Mouse (Mus musculus): ENCODE data around the gene B2m.

The B2m gene

DNA sequence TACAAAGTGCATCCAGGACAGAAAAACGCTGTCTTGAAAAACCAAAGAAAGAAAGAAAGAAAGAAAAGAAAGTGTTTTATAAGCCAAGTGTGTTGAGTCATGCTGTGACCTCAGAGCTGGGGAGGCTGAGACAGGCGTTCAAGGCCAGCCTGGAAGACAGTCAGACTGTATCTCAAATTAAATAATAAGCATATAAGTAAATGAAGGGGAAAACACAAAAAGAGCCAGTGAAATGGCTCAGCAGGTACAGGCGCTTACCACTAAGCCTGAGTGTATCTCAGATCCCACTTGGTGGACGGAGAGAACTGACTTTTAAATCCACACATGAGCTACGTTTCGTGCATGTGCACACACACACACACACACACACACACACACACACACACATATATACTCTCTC is 1.8 kb downstream of the B2m start:
- no peak for DNase-seq (ENCODE audit: extremely low read depth, low read depth)

DNA sequence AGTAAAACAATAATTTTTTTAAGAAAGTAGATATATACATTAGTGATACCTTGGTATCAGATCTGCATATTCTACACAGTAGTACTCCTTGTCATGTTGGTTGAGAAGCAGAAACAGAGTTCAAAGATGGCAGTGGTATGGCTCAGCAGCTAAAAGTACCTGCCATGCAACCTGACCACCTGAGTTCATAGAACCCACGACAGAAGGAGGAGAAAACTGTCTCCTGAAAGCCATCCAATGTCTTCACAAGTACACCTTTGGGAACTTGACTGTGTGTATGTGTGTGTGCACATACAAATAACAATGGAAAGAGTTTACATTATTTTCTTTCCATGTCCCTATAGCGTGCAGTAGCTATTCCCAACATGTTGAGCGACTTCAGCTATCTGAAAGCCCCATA is 2.2 kb downstream of the B2m start:
- DNase-seq (ENCODE audit: extremely low read depth, low read depth) = no peak

DNA sequence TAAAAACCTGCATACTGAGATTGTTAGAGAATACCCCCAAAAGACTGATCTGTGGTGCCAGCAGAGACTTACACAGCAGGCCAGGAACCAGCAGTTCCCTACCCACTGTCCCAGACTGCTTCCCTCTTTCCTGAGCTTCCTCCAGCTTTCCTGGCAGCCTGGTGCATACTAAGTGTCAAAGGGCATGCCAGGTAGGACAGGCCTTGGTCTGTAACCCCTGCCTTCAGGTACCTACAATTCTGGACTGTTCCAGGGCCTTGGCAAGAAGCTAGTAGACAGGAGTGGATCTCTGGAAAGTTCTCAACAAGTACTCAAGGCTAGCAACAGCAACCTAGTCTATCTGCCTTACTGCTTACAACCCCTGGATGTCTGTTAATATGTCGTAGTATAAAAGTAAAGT is 3.7 kb downstream of the B2m start:
- DNase-seq (ENCODE audit: extremely low read depth, low read depth) = no peak

DNA sequence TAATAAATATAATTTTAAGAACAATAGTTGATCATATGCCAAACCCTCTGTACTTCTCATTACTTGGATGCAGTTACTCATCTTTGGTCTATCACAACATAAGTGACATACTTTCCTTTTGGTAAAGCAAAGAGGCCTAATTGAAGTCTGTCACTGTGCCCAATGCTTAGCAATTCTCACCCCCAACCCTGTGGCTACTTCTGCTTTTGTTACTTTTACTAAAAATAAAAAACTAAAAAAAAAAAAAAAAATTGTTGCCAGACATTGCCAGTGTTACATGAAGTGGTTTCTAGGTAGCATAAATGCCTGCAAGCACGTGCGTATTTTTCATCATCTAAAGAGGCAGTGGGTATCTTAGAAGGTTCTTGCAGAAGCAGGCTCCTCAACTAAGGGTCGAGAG is 5.4 kb downstream of the B2m start:
- no peak for DNase-seq (ENCODE audit: extremely low read depth, low read depth)

DNA sequence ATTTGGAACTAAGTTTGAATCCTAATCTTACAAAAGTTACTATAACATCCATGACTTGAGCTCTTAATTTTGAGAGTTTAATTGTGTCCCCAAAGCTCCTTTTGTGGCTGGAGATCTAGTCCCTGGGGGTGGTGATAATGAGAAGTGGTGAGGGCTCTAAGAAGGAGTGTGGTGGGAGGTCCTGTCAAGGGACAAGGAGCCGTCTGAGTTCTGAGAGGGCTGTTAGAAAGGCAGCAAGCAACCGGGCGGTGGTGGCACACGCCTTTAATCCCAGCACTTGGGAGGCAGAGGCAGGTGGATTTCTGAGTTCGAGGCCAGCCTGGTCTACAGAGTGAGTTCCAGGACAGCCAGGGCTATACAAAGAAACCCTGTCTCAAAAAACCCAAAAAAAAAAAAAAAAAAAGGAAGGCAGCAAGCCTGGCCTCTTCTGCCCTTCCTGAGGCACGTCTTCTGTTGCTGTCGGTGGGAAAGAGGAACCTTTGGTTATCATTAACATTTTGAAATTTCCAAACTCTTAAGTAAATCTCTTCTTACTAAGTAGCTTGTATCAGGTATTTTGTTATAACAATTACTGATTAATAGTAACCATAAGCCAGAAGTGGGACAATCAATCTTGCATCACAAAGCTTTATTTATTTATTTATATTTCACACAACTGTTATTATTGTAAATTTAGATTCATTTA is 6.3 kb downstream of the B2m start:
- DNase-seq (ENCODE audit: extremely low read depth, low read depth) = peak; percentile 54

DNA sequence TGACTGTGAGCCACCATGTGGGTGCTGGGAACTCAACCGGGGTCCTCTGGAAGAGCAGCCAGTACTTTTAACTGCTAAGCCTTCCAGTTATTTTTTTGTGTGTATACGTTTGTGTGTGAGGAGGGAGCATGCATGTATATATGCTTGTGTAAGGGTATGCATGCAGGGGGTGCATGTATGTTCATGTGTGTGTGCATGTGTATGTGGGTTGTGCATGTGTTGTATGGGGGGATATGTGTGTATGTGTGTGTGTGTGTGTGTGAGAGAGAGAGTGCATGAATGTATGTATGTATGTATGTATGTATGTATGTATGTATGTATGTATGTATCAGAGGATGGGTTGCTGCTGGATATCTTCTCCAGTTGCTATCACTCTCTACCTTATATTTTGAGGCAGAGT is 7.0 kb downstream of the B2m start:
- DNase-seq (ENCODE audit: extremely low read depth, low read depth) = no peak

DNA sequence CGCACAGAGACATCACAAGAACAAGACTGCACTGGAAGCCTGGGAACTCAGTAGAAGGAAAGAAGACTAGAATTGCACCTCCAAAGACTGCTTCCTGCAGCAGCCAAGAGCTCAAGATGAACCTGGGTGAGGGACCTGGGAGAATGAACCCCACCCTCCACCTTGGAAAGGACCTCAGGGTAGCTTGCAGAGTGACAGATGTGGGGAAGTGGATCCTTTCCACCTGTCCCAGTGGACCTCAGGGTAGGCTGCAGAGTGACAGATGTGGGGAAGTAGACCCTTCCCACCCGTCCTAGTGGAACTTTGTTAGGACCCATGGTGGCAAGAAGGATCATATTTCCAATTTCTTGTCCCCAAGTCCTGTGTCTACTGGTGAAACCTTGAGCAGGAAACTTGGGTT is 7.8 kb downstream of the B2m start:
- no peak for DNase-seq (ENCODE audit: extremely low read depth, low read depth)

DNA sequence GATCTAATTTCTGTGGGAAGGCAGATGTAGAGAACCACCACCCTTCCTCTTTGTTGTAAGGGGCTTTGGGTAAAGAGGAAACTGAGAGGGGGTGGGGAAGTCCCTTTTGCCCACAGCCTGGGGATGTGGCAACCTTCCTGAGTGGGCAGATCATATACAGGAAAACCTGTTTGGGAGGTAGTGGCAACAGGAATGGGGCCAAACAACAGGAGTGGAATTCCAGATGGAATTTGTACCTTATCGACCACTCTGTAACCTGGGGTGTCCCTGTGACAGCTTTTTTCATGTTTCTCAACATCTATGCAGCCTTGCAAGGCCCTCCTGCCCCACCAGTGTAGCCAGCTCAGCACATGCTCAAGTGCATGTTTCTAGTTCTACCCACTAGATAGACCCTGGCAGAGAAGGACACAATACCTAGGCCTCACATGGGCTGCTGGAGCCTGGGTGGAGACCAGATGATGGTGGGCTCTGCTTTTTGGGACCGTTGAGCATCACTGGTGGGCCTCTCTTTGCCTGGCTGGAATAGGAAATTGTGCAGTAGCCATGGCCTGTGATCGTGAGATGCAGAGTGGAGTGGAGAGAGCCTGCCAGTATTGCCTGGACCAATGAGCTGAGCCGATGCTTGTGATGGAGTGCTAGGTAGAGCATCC is 8.7 kb downstream of the B2m start:
- DNase-seq (ENCODE audit: extremely low read depth, low read depth) = no peak

DNA sequence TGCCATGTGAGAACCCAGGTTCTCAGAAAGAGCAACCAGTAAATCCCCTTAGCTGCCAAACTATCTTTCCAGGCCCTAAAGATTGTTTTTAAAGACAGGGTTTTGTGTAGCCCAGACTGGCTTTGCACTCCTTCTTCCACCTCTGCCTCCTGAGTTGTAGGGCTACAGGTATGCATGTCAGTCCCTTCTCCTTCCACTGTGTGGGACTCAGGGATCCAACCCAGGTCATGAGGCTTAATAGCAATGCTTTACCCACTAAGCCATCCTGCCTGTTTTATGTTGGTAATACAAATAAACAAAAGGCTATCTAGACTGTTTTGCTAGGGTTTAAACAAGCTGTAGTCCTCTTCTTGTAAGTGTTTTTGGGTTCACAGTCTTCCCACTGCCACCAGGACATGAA is 10.1 kb downstream of the B2m start:
- DNase-seq (ENCODE audit: extremely low read depth, low read depth) = no peak

DNA sequence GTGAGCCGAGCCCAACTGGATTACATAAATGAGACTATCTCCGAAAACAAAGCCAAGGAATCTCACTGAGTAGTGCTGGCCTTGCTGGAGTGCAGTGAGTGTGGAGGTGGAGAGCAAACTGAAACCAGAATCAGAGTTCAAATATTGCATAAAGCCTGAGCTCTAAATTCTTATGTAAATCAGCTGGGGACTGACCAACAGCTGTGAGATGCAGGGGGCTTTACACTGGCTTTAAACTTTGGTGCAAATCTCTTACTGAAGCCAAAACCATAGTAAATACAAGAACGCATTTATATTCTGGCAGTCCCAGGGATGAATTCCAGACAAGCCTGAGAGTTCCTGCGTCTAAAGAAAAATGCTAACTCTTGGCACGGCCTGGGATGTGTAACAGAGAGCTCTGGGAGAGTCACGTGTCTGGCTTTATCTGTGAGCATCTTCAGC is 10.9 kb downstream of the B2m start:
- no peak for DNase-seq (ENCODE audit: extremely low read depth, low read depth)

DNA sequence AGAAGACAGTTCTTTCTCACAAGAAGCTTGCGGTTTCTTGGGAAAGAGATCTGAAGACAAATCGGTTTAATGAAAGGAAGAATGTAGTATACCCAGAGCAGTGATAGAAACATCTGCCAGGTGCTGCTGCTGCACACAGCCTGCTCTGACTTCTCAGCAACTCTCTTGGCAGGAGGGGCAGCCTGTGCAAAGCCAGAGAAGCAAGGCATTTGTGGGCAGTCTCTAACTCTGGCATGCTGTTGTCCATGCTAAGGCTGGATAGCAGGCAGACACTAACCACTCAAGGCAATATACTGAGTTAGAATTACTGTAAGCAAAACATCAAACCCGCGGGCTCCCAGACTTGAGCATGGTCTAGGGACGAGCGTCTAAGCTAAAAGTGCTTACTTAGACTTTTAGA is 12.2 kb downstream of the B2m start:
- DNase-seq (ENCODE audit: extremely low read depth, low read depth) = no peak

DNA sequence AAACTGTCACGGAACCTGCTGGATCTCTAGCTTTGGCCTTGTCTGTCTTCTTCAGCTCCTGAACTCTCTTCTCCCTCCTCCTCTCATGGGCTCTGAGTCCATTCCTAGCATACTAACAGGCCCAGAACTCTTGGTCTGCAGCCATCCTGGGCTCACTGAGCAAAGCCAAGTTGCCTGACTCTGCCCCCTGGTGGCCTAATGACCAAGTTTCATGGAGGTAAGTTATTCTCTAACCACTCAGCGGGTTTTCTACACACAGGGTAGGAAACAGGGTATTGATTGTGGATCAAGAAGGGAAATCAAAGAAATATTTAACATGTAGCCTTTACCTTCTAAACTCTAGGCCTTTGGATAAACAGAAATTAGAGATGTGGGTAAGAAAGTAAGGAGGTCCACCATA is 13.2 kb downstream of the B2m start, which contains the start of gene Trim69:
Gene Trim69, plus strand, starts transcription at position 21 of the 400 bp plus-strand sequence.
- no peak for DNase-seq (ENCODE audit: extremely low read depth, low read depth)

DNA sequence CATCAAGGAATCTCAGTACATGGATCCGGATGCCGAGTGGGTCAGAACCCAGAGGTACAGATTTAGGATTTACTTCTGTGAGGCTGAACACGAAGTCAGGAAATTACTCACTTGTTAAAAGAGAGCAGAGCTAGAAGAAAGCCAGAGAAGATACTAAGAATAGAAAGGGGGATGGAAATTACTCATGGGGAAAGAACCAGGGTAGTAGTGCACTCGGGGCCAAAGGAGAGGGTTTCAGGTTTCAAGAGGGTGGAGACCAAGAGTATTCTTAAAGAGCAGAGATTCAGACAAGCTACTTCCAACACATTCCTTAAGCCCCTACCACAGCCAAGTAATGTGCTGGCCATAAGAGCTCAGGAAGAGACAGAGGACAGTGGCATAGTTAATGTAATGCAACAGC is 14.1 kb downstream of the B2m start:
- DNase-seq (ENCODE audit: extremely low read depth, low read depth) = no peak

DNA sequence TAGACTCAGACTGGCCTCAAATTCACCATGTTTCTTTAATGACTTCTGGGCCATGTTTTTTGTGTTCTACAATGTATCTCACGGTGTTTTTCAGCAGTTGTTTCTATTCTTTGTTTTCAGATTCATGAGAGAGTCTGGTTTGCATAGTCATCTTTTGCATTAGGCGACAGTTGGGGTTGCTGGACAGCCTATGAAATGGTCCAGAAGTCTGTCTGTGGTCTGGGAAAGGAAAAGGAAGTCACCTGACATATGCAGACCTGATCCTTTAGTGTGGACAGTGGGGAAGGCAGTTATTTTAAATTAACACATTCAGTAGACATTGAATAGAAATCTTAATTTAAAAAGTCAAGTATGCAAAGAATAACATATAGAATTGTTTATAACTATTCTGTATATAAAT is 15.0 kb downstream of the B2m start:
- DNase-seq (ENCODE audit: extremely low read depth, low read depth) = no peak

DNA sequence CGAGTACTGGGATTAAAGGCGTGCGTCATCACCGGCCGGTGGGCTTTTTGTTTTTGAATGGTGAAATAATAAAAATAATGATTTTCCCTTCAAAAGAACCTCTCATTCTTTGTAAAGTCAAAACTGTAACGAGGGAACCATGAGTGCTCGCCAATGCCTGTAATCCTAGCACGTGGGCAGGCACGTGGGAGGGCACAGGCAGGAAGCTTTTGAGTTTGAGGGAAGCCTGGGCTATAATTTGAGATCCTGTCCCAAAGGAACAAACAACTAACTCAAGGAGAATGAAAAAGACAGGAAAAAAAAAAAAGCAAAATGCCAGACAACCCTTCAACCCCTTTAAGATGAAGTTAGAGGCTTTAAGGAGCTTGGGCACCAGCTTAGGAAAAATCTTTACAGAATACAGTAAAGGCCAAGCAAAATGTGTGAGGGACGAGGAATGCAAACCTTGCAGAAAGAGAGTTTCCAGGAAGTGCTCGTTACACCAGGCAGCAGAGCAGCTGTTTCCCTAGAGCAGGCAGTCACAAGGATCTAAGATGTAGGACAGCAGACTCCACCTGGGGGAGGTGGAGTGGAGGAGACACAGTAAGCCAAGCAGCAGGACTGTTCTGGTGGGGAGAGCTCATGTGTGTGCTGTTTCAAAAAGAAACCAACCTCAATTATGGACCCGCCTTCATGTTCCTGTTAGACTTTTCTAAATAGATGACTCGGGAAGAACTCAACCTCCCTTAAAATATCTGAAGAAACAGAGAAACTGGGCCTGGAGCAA is 16.1 kb downstream of the B2m start:
- no peak for DNase-seq (ENCODE audit: extremely low read depth, low read depth)

DNA sequence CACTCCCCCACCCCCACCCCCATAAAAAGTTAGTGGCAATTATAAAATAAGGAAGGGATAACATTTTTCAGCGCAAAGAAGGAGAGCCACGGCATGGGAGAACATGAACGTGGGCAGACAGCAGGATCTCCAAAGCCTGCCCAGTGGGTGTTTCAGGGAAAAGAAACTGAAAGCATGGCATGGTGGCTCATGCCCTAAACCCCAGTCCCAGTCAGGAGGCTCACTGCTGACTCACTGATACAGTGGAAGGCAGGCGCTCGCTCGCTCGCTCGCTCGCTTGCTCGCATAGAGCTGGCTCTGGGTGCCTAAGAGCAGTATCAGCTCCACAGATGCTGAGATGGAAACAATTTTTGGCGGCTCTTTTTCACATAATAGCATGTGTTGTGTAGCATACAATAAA is 16.8 kb downstream of the B2m start:
- no peak for DNase-seq (ENCODE audit: extremely low read depth, low read depth)

DNA sequence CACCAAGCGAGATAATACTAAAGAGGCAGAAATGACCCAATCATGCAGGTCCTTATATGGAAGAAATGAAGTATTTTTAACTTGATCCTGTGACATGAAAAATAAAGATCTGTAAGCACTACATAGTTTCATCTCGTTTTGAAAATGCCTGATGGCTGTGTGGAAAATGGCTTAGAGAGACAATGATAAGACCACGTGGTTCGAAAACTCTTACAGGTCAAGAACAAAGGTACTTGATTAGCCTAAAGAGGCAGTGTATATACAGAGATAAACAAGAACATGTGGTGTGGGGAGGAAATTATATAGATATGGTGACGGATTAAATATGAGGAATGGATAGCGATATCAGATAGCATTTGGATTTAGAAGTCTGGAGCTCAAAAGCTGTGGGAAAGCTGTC is 23.8 kb downstream of the B2m start:
- DNase-seq (ENCODE audit: extremely low read depth, low read depth) = no peak

DNA sequence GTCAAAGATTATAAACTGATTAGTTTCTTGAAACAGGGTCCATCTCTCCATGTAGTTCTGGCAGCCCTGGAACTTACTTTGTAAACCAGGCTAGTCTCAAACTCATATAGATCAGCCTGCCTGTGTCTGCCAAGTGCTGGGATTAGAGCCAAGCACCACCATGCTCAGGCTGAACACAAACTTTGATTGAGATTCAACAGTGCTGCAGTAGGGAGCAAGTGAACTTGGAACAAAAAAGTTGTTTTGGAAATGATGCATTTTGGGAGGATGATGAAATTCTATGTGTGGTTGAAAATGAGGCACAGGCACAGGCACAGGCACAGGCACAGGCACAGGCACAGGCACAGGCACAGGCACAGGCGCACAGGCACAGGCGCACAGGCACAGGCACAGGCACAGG is 24.7 kb downstream of the B2m start:
- no peak for DNase-seq (ENCODE audit: extremely low read depth, low read depth)

DNA sequence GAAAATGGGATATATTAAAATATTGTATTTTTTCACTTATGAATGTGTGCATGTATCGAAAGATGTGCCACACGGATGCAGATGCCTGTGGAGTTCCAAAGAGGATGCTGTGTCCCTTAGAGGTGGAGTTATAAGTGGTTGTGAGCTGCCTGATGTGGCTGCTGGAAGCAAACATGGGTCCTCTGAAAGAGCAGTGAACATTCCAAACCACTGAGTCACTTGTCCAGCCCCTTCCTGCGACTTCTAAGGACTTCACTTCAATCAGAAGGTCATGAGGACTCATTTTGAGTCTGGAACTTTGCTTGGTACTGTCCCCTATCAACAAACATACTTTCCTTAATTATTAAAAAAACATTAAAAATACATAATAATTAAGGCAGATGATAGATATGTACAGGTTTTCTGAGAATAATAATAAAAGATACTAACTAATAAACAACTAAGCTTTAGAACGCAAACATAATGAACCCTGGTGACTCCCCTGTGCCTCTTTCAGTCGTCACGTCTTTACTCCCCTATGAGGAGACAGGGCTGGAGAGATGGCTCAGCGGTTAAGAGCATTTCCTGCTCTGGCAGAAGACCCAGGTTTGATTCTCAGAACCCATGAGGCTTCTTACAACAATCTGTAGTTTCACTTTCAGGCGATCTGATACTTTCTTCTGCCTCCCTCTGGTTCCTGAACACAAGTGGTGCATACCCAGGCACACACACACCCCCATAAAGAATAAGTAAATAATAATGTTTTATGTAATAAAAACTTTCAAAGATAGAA is 32.8 kb downstream of the B2m start:
- DNase-seq (ENCODE audit: extremely low read depth, low read depth) = no peak

DNA sequence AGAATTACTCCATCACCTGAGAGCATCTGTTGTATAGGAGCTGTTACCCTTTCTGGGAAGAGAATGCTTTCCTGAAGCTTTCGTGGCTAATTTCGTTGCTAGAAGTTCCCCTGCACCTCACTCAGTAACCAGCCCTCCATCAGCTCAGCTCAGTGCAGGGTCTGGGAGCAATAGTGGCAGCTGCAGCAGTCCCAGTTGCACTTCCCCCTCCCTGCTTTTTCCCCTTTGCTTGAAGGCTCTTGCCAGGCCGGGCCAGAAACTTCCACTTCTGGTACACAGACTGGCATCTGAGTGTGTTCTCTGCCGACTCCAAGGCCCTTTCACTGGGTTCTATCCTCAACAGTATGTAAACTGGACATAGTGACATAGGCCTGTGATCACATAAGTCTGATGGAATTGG is 37.6 kb downstream of the B2m start:
- no peak for DNase-seq (ENCODE audit: extremely low read depth, low read depth)

DNA sequence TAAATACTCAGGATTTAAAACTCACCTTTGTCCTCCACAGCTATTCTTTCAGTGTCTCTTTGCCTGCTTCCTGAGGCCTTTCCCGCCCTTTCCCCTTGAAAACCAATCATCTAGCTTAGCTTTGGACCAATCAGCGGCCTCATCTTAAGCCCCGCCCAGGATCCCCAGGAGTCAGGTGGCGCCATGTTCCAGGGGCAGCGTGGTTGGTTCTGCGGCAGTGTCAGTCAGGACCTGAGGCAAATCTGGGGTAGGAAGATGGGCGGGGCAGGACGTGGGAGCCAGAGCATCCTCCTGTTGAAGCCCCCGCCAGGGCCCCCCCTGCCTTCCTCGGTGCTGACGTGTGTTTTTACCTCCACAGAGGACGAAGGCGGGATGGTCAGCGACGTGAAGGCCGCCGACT is 38.6 kb downstream of the B2m start, which contains the start of the genes Patl2 and Terb2:
Gene Patl2, minus strand, starts transcription at position 84 of the 400 bp plus-strand sequence.
Gene Terb2, plus strand, starts transcription at position 167 of the 400 bp plus-strand sequence.
- no peak for DNase-seq (ENCODE audit: extremely low read depth, low read depth)

DNA sequence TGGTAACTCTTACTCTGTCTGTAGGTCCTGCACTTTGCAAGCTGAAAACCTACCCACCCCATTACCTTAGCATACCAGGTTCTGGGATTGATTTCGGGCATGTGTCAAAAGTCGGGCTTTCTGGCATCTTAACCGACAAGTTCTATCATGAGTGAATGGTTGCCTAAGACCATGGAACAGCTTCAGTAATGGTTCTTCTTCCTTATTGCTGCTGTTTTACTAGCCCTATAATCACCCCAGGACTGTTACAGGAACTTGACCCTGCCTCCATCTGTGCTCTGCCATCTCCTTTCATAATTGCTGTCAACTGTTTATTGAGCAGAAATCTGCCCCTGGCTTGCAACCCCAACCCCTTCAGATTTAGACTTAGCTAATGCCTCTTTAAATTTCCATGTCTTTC is 39.3 kb downstream of the B2m start:
- DNase-seq (ENCODE audit: extremely low read depth, low read depth) = no peak
